Mouse (Mus musculus): Measurements from ENCODE around the gene Slbp. TPM values are rescaled to one million over a fixed set of nuclear protein-coding genes. Genes with fewer than 3 reads are reported as not detected.

Gene Slbp
- polyA plus RNA-seq, 1 experiment from 2014 or later: 214 TPM

GRCm38 (mm10) chr5:33671659-33672058 is 19.3 kb upstream of the Slbp start:
- H3K36me3 ChIP-seq (ENCODE audit: control insufficient read depth, insufficient read depth, low read length): peaks cover 70% of the 10 kb centered on the region
- no peak overlapping the region for H3K4me2 ChIP-seq (ENCODE audit: low read length)
- H3K4me1 ChIP-seq (replicated peaks; ENCODE audit: control insufficient read depth, insufficient read depth, low read length): no peaks in the 10 kb centered on the region
- WGBS: 76% methylated on average over 5 of the region's 5 CpGs
- no peak overlapping the region for H3K9ac ChIP-seq (ENCODE audit: low read length)
- ATAC-seq (replicated peaks; ENCODE audit: low FRiP score, low TSS enrichment, low read depth): no peak
- no peaks in the 10 kb centered on the region for H3K9me3 ChIP-seq (ENCODE audit: control insufficient read depth, low read length)
- H3K27me3 ChIP-seq (replicated peaks; ENCODE audit: control insufficient read depth, insufficient read depth, low read length): no peaks in the 10 kb centered on the region
- no peak overlapping the region for H3K27ac ChIP-seq (ENCODE audit: low read depth)
- DNase-seq (ENCODE audit: low spot score): peak; percentile 45
- no peak overlapping the region for H3K4me3 ChIP-seq (ENCODE audit: low read depth, low read length)

DNA sequence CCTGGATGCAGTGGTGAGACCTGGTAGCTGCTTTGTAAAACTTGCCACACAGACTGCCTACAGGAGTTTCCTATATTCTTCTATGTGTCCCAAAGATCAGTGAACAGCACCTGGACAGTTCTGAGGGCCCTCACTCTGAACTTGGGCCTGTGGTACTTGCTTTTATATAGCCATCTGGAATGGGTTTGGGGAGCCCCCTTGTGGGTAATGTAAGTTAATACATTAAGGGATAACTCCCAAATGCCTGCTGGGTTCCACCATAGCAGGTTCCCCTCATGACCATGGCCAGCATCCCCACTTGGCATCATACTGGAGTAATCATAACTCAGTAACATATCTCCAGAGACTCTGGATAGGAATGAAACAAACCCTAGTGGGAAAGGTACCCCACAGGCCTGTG is 15.8 kb upstream of the Slbp start:
- no peak overlapping the region for H3K27ac ChIP-seq (ENCODE audit: low read depth)
- no peak overlapping the region for H3K9ac ChIP-seq (ENCODE audit: low read length)
- H3K4me2 ChIP-seq (ENCODE audit: low read length): no peak overlapping the region
- DNase-seq (ENCODE audit: low spot score): peak; percentile 51
- H3K9me3 ChIP-seq (ENCODE audit: control insufficient read depth, low read length): no peaks in the 10 kb centered on the region
- ATAC-seq (replicated peaks; ENCODE audit: low FRiP score, low TSS enrichment, low read depth): no peak
- H3K4me3 ChIP-seq (ENCODE audit: low read depth, low read length): no peak overlapping the region
- no peaks in the 10 kb centered on the region for H3K4me1 ChIP-seq (replicated peaks; ENCODE audit: control insufficient read depth, insufficient read depth, low read length)
- H3K27me3 ChIP-seq (replicated peaks; ENCODE audit: control insufficient read depth, insufficient read depth, low read length): no peaks in the 10 kb centered on the region
- H3K36me3 ChIP-seq (ENCODE audit: control insufficient read depth, insufficient read depth, low read length): peaks cover 91% of the 10 kb centered on the region

GRCm38 (mm10) chr5:33658664-33659050 is 6.3 kb upstream of the Slbp start:
- Histone ChIP-seq H3K27ac (ENCODE audit: low read depth) (peak overlapping the region; percentile 95), H3K9me3 (ENCODE audit: control insufficient read depth, low read length) (no peaks in the 10 kb centered on the region), H3K4me1 (replicated peaks; ENCODE audit: control insufficient read depth, insufficient read depth, low read length) (peaks cover 25% of the 10 kb centered on the region), H3K27me3 (replicated peaks; ENCODE audit: control insufficient read depth, insufficient read depth, low read length) (no peaks in the 10 kb centered on the region), H3K36me3 (ENCODE audit: control insufficient read depth, insufficient read depth, low read length) (peaks cover 45% of the 10 kb centered on the region), H3K4me3 (ENCODE audit: low read depth, low read length) (peak overlapping the region; percentile 72), H3K9ac (ENCODE audit: low read length) (peak overlapping the region; percentile 73), H3K4me2 (ENCODE audit: low read length) (peak overlapping the region; percentile 59)
- DNase-seq (ENCODE audit: low spot score) (no peak), ATAC-seq (replicated peaks; ENCODE audit: low FRiP score, low TSS enrichment, low read depth) (peak; percentile 10)
- under 1% methylated on average over 26 of the region's 26 CpGs for WGBS

DNA sequence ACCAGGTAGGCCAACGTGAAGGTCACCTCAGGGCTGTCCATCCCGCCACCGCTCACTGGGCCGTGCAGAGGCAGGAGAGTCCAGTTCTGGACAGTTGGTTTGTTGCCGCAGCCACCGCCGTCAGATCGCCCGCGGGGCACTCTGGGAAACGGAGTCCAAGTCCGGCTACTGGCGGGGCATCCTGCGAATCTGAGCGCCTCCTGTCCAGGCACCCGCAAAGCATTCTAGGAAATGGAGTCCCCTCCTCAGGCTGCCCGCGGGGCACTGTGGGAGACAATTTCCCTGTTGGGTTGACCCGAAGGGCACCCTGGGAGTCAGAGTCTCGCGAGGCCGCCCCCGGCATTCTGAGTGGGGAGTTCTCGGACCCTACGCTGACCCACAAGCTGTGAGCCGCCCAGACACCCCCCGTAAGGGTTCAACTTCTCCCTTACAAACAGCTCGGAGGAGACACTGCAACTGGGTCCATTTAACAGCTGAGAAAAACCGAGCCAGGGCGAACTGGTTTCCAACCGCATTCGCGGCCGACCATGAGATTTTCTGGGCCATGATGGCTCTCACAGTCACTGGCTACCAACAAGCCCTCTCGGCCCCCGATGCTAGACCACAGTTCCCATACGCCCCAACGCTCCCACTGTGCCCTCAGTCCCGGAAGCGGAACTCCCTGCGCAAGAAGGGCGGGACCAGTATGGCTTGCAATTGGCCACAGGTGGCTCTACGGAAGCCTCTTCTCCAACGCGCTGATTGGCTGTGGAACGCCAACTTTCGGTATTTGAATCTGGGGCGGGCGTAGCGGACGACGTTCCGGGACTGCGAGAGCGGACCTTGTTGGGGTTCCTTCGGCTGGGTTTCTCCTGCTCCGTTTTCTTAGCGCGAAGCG is 5.7 kb upstream of the Slbp start, which contains the start of the genes Tacc3 and Tmem129:
Gene Tacc3, plus strand, starts transcription at position 342 of the 877 bp plus-strand sequence.
Gene Tmem129, minus strand, starts transcription at position 630 of the 877 bp plus-strand sequence.
- ATAC-seq (replicated peaks; ENCODE audit: low FRiP score, low TSS enrichment, low read depth): peak; percentile 98
- H3K36me3 ChIP-seq (ENCODE audit: control insufficient read depth, insufficient read depth, low read length): peaks cover 45% of the 10 kb centered on the region

DNA sequence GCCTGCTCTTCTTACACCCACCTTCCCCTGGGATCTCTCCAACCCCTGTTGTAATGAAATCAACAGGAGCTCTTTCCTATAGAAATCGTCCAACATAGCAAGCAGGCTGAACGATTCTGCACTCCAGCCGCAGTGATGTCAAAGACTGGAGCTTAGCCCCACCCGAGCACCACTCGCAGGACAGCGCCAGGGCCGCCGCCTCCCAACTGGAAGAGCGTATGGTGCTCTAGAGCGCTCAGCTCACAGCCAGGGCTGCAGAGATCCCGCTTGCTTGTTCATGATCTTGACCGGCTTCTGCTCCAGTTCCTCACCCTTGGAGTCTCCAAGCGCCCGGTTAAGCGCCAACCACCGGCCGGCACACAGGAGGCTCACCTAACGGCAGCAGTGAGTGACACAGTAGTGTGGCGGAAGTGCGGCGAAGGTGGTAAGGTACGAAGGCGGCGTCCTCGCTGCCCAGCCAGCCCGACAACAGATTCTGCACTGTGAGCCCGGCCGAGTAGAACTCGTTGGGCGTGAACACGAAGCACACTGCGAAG is 4.9 kb upstream of the Slbp start:
- H3K27ac ChIP-seq (ENCODE audit: low read depth): peak overlapping the region; percentile 95
- H3K36me3 ChIP-seq (ENCODE audit: control insufficient read depth, insufficient read depth, low read length): peaks cover 39% of the 10 kb centered on the region
- peak; percentile 30 for ATAC-seq (replicated peaks; ENCODE audit: low FRiP score, low TSS enrichment, low read depth)
- no peaks in the 10 kb centered on the region for H3K9me3 ChIP-seq (ENCODE audit: control insufficient read depth, low read length)
- H3K4me3 ChIP-seq (ENCODE audit: low read depth, low read length): peak overlapping the region; percentile 72
- peak overlapping the region; percentile 53 for H3K9ac ChIP-seq (ENCODE audit: low read length)
- no peak for DNase-seq (ENCODE audit: low spot score)
- no peaks in the 10 kb centered on the region for H3K27me3 ChIP-seq (replicated peaks; ENCODE audit: control insufficient read depth, insufficient read depth, low read length)
- peaks cover 28% of the 10 kb centered on the region for H3K4me1 ChIP-seq (replicated peaks; ENCODE audit: control insufficient read depth, insufficient read depth, low read length)
- under 1% methylated on average over 32 of the region's 32 CpGs for WGBS
- peak overlapping the region; percentile 59 for H3K4me2 ChIP-seq (ENCODE audit: low read length)

More for the DNA sequence above, 5.7 kb upstream of the Slbp start, which contains the start of the genes Tacc3 and Tmem129:
- H3K4me3 ChIP-seq (ENCODE audit: low read depth, low read length): peak within 1 kb of the TSS; percentile 72
- peak; percentile 98 for DNase-seq (ENCODE audit: low spot score)
- H3K4me2 ChIP-seq (ENCODE audit: low read length): peak within 1 kb of the TSS; percentile 59
- no peaks in the 10 kb centered on the region for H3K9me3 ChIP-seq (ENCODE audit: control insufficient read depth, low read length)
- under 1% methylated on average over 60 of the region's 60 CpGs for WGBS
- no peaks in the 10 kb centered on the region for H3K27me3 ChIP-seq (replicated peaks; ENCODE audit: control insufficient read depth, insufficient read depth, low read length)
- peak within 1 kb of the TSS; percentile 95 for H3K27ac ChIP-seq (ENCODE audit: low read depth)
- H3K9ac ChIP-seq (ENCODE audit: low read length): peak within 1 kb of the TSS; percentile 82
- peaks cover 25% of the 10 kb centered on the region for H3K4me1 ChIP-seq (replicated peaks; ENCODE audit: control insufficient read depth, insufficient read depth, low read length)

DNA sequence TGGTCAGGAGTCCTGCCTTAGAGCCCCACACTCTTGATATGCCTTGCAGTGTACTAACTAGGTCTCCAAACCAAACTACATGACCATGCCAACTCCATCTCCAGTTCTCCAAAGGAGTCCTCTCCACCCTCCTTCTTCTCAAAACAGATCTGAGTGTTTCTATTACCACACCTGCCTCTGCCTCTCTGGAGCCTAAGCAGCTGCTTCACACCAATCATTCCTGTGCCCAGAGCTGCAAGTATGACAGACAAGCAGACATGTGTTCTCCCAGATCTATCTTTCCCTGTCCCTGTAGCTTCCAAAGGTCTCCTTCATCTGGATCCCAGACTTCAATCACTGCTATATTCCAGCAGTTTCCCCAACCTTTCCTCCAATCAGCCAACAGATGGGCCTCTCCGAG is 4.4 kb upstream of the Slbp start:
- 39% methylated on average over 1 of the region's 1 CpGs for WGBS
- ATAC-seq (replicated peaks; ENCODE audit: low FRiP score, low TSS enrichment, low read depth): no peak

DNA sequence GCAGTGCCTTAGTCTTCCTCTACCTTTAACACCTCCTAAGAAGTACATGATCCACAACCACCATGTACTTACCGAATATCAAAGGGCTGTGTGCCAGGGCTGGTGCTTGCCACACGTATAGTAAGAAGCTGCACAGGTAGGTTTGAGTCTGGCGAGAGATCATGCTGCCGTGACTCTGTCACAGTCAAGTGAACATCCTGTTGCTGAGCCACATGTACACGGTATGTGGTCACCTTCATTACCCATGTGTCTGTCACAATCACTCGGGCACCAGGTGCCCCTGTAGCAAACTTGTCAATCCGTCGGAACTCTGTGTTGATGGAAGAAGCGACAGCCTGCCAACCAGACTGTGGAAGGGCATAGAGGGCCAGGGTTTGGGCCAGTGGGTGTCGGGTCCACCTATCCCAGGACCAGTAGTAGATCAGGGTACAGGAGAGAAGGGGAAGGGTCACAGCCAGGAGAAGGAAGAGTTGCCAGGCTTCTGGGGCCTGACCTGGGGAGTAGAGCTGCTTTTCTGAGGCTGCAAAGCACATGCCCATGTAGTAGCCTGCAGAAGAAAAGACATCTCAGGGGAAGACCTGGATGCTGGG is 3.0 kb upstream of the Slbp start:
- no peak overlapping the region for H3K4me3 ChIP-seq (ENCODE audit: low read depth, low read length)
- no peaks in the 10 kb centered on the region for H3K9me3 ChIP-seq (ENCODE audit: control insufficient read depth, low read length)
- H3K4me1 ChIP-seq (replicated peaks; ENCODE audit: control insufficient read depth, insufficient read depth, low read length): peaks cover 36% of the 10 kb centered on the region
- peaks cover 25% of the 10 kb centered on the region for H3K36me3 ChIP-seq (ENCODE audit: control insufficient read depth, insufficient read depth, low read length)
- ATAC-seq (replicated peaks; ENCODE audit: low FRiP score, low TSS enrichment, low read depth) (no peak), DNase-seq (ENCODE audit: low spot score) (no peak)
- no peak overlapping the region for H3K4me2 ChIP-seq (ENCODE audit: low read length)
- H3K9ac ChIP-seq (ENCODE audit: low read length): no peak overlapping the region
- no peak overlapping the region for H3K27ac ChIP-seq (ENCODE audit: low read depth)
- no peaks in the 10 kb centered on the region for H3K27me3 ChIP-seq (replicated peaks; ENCODE audit: control insufficient read depth, insufficient read depth, low read length)
- WGBS: 93% methylated on average over 10 of the region's 10 CpGs

More for the DNA sequence above, 4.4 kb upstream of the Slbp start:
- Histone ChIP-seq H3K4me3 (ENCODE audit: low read depth, low read length) (peak overlapping the region; percentile 72), H3K4me2 (ENCODE audit: low read length) (peak overlapping the region; percentile 59), H3K4me1 (replicated peaks; ENCODE audit: control insufficient read depth, insufficient read depth, low read length) (peaks cover 28% of the 10 kb centered on the region), H3K36me3 (ENCODE audit: control insufficient read depth, insufficient read depth, low read length) (peaks cover 34% of the 10 kb centered on the region), H3K27me3 (replicated peaks; ENCODE audit: control insufficient read depth, insufficient read depth, low read length) (no peaks in the 10 kb centered on the region), H3K9me3 (ENCODE audit: control insufficient read depth, low read length) (no peaks in the 10 kb centered on the region), H3K27ac (ENCODE audit: low read depth) (no peak overlapping the region), H3K9ac (ENCODE audit: low read length) (peak overlapping the region; percentile 53)
- DNase-seq (ENCODE audit: low spot score): no peak

DNA sequence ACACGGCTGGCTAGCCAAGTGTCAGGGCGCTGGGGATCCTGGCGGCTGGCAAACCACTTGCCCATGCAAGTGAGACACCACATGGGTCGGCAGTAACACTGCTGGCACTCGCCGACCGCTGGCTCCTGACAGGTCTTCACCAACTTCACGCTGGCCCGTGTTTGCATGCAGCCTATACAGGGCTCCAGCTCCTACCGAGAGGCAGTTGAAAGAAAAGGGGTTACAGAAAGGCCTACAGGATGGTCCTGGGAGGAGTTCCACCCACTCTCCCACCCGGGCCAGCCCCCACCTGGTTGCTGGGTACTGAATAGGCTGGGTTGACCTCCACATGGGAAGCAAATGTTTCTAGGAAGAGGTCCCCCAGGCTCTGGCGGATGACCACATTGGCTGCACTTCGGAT is 2.0 kb upstream of the Slbp start:
- no peak overlapping the region for H3K9ac ChIP-seq (ENCODE audit: low read length)
- H3K4me2 ChIP-seq (ENCODE audit: low read length): no peak overlapping the region
- no peaks in the 10 kb centered on the region for H3K9me3 ChIP-seq (ENCODE audit: control insufficient read depth, low read length)
- no peaks in the 10 kb centered on the region for H3K27me3 ChIP-seq (replicated peaks; ENCODE audit: control insufficient read depth, insufficient read depth, low read length)
- H3K27ac ChIP-seq (ENCODE audit: low read depth): no peak overlapping the region
- peaks cover 34% of the 10 kb centered on the region for H3K4me1 ChIP-seq (replicated peaks; ENCODE audit: control insufficient read depth, insufficient read depth, low read length)
- H3K4me3 ChIP-seq (ENCODE audit: low read depth, low read length): no peak overlapping the region
- DNase-seq (ENCODE audit: low spot score) (no peak), ATAC-seq (replicated peaks; ENCODE audit: low FRiP score, low TSS enrichment, low read depth) (no peak)
- 94% methylated on average over 13 of the region's 13 CpGs for WGBS
- H3K36me3 ChIP-seq (ENCODE audit: control insufficient read depth, insufficient read depth, low read length): peaks cover 29% of the 10 kb centered on the region
